Mouse (Mus musculus) hindbrain, postnatal 0 days (tissue): ENCODE results near the gene Thra. TPM values are rescaled to one million over a fixed set of nuclear protein-coding genes. Genes with fewer than 3 reads are reported as not detected.

Experiments
- ATAC-seq: fragments of 200-750 bp; cut with Nextera tagmentation; 2 replicates; pipeline ENCODE4 v1.8.0; 2017; ENCODE audit warnings: mild to moderate bottlenecking, moderate TSS enrichment, moderate library complexity
- DNase-seq: peaks from one replicate; pipeline ENCODE4 v3.0.0-alpha.2; 2015; ENCODE audit warnings: low spot score
- H3K27ac ChIP-seq: fragments of 300-500 bp; sonication (generic); 2 replicates; pipeline ENCODE4 v1.5.1; 2014; ENCODE audit warnings: mild to moderate bottlenecking
- H3K27me3 ChIP-seq: fragments of 300-500 bp; sonication (generic); 2 replicates; pipeline ENCODE4 v1.6.1; 2014; ENCODE audit warnings: low read length, mixed read lengths; ENCODE audit not compliant: insufficient read depth
- H3K36me3 ChIP-seq: fragments of 300-500 bp; sonication (generic); 2 replicates; pipeline ENCODE4 v1.6.1; 2014; ENCODE audit warnings: low read length, mixed read lengths; ENCODE audit not compliant: insufficient read depth
- H3K4me1 ChIP-seq: fragments of 300-500 bp; sonication (generic); 2 replicates; pipeline ENCODE4 v1.6.1; 2014; ENCODE audit warnings: antibody characterized with exemption, low read length, mixed read lengths; ENCODE audit not compliant: insufficient read depth
- H3K4me2 ChIP-seq: fragments of 300-500 bp; sonication (generic); 2 replicates; pipeline ENCODE4 v1.6.1; 2014; ENCODE audit warnings: low read depth, mild to moderate bottlenecking, low read length, moderate library complexity, mixed read lengths
- H3K4me3 ChIP-seq: fragments of 300-500 bp; sonication (generic); 2 replicates; pipeline ENCODE4 v1.5.1; 2014; ENCODE audit warnings: low read length
- H3K9ac ChIP-seq: fragments of 300-500 bp; sonication (generic); replicated peaks from 2 replicates; pipeline ENCODE4 v1.6.1; 2014; ENCODE audit warnings: mild to moderate bottlenecking, low read length, moderate library complexity, mixed read lengths
- H3K9me3 ChIP-seq: fragments of 300-500 bp; sonication (generic); 2 replicates; pipeline ENCODE4 v1.6.1; 2016; ENCODE audit warnings: low read length, mixed read lengths
- CTCF ChIP-seq: IDR thresholded peaks from 2 replicates; pipeline ENCODE4 v1.5.1; 2016; ENCODE audit warnings: antibody characterized with exemption, control low read depth, low read depth
- WGBS: fragments of 180-500 bp; shearing (Covaris S2); extraction: QIAGEN DNeasy Blood & Tissue Kit; methylation state at CpG from one replicate; pipeline ENCODE4 v1.1.7; 2014; 5-methylcytosine and 5-hydroxymethylcytosine counted together
- polyA plus RNA-seq: library from polyadenylated mRNA; unstranded; fragments of >200 nt; fragmentation: Nextera tagmentation; extraction: Ambion mirVana; gene quantifications from 2 replicates; pipeline ENCODE4 v1.2.1, GENCODE M21; 2015
- total RNA-seq: library from RNA; depleted of rRNA; stranded (reverse); fragments of >200 nt; gene quantifications from 2 replicates; pipeline ENCODE4 v1.2.3, GENCODE M21; 2014

The Thra gene
- total and polyA plus RNA-seq, 2 experiments from 2014 or later: 160 to 812 TPM

- Histone ChIP-seq H3K4me1 (peaks cover 71% of the 10 kb centered on the region), H3K9me3 (no peaks in the 10 kb centered on the region), H3K9ac (peak overlapping the region; percentile 100), H3K4me3 (peak overlapping the region; percentile 99), H3K27ac (peak overlapping the region; percentile 100), H3K4me2 (peak overlapping the region; percentile 61), H3K36me3 (no peaks in the 10 kb centered on the region), H3K27me3 (no peaks in the 10 kb centered on the region)
- ATAC-seq (peak; percentile 48; the same call in 1 of the 2 replicates), DNase-seq (peak; percentile 79)
- no peak for TF ChIP-seq CTCF
- WGBS: 4% methylated on average over 9 of the region's 9 CpGs
These were observed 3.4 kb downstream of the Thra start for GRCm38 (mm10) chr11:98743655-98744345.

GRCm38 (mm10) chr11:98744456-98745019 lies 4.1 kb downstream of the Thra start:
- no peak for ATAC-seq
- peak overlapping the region; percentile 100 for H3K9ac ChIP-seq
- TF ChIP-seq CTCF: no peak

GRCm38 (mm10) chr11:98745932-98746853 lies 5.8 kb downstream of the Thra start:
- H3K27ac ChIP-seq: peak overlapping the region; percentile 83
- DNase-seq: no peak
- 35% methylated on average over 12 of the region's 12 CpGs for WGBS
- ATAC-seq: no peak
- H3K4me3 ChIP-seq: no peak overlapping the region; the same call in 1 of the 2 replicates
- H3K9ac ChIP-seq: peak overlapping the region; percentile 21
- no peaks in the 10 kb centered on the region for H3K9me3 ChIP-seq
- H3K27me3 ChIP-seq: no peaks in the 10 kb centered on the region
- peaks cover 72% of the 10 kb centered on the region for H3K4me1 ChIP-seq
- no peak for TF ChIP-seq CTCF
- peak overlapping the region; percentile 61 for H3K4me2 ChIP-seq
- H3K36me3 ChIP-seq: no peaks in the 10 kb centered on the region

More at GRCm38 (mm10) chr11:98744456-98745019, 4.1 kb downstream of the Thra start:
- no peak for DNase-seq
- Histone ChIP-seq H3K4me3 (peak overlapping the region; percentile 99), H3K36me3 (no peaks in the 10 kb centered on the region), H3K9me3 (no peaks in the 10 kb centered on the region), H3K4me1 (peaks cover 72% of the 10 kb centered on the region), H3K4me2 (peak overlapping the region; percentile 61), H3K27me3 (no peaks in the 10 kb centered on the region), H3K27ac (peak overlapping the region; percentile 100)
- WGBS: 25% methylated on average over 7 of the region's 7 CpGs

- peak overlapping the region; percentile 34; the same call in 1 of the 2 replicates for H3K9ac ChIP-seq
- no peaks in the 10 kb centered on the region for H3K27me3 ChIP-seq
- TF ChIP-seq CTCF: no peak
- no peaks in the 10 kb centered on the region for H3K9me3 ChIP-seq
- peak overlapping the region; percentile 83 for H3K27ac ChIP-seq
- WGBS: 4% methylated on average over 19 of the region's 19 CpGs
- H3K4me1 ChIP-seq: peaks cover 79% of the 10 kb centered on the region
- peak overlapping the region; percentile 22 for H3K4me3 ChIP-seq
- ATAC-seq: peak; percentile 64
- H3K36me3 ChIP-seq: no peaks in the 10 kb centered on the region
- peak overlapping the region; percentile 61 for H3K4me2 ChIP-seq
- DNase-seq: peak; percentile 95
These were observed 6.6 kb downstream of the Thra start for GRCm38 (mm10) chr11:98746855-98747693.

GRCm38 (mm10) chr11:98747804-98748505 lies 7.5 kb downstream of the Thra start:
- Histone ChIP-seq H3K4me3 (peak overlapping the region; percentile 6), H3K27ac (peak overlapping the region; percentile 95), H3K4me1 (peaks cover 83% of the 10 kb centered on the region), H3K36me3 (no peaks in the 10 kb centered on the region), H3K4me2 (peak overlapping the region; percentile 61), H3K27me3 (no peaks in the 10 kb centered on the region), H3K9me3 (no peaks in the 10 kb centered on the region), H3K9ac (peak overlapping the region; percentile 37)
- peak; percentile 60 for DNase-seq
- 6% methylated on average over 6 of the region's 6 CpGs for WGBS
- no peak for TF ChIP-seq CTCF
- ATAC-seq: no peak
